Mouse (Mus musculus) intestine, embryonic 14.5 days (tissue): Measurements from ENCODE around the gene Sypl. TPM values are rescaled to one million over a fixed set of nuclear protein-coding genes. Genes with fewer than 3 reads are reported as not detected.

ENCODE experiments used
- ATAC-seq: fragments of 200-750 bp; cut with Nextera tagmentation; replicated peaks from 2 replicates; pipeline ENCODE4 v1.8.0; 2017; ENCODE audit warnings: low read depth, moderate number of reproducible peaks, moderate TSS enrichment, moderate library complexity; ENCODE audit not compliant: low FRiP score, low TSS enrichment
- DNase-seq: peaks from one replicate; pipeline ENCODE4 v3.0.0-alpha.2; 2018; ENCODE audit warnings: low spot score
- H3K27ac ChIP-seq: fragments of 300-500 bp; sonication (generic); 2 replicates; pipeline ENCODE4 v1.5.1; 2014; ENCODE audit warnings: low read depth, mild to moderate bottlenecking, control low read depth
- H3K27me3 ChIP-seq: fragments of 300-500 bp; sonication (generic); replicated peaks from 2 replicates; pipeline ENCODE4 v1.6.1; 2014; ENCODE audit warnings: low read length, control low read depth; ENCODE audit not compliant: control insufficient read depth, insufficient read depth
- H3K36me3 ChIP-seq: fragments of 300-500 bp; sonication (generic); 2 replicates; pipeline ENCODE4 v1.6.1; 2014; ENCODE audit warnings: low read length, control low read depth; ENCODE audit not compliant: control insufficient read depth, insufficient read depth
- H3K4me1 ChIP-seq: fragments of 300-500 bp; sonication (generic); replicated peaks from 2 replicates; pipeline ENCODE4 v1.6.1; 2014; ENCODE audit warnings: low read length, control low read depth, mixed read lengths; ENCODE audit not compliant: control insufficient read depth, insufficient read depth
- H3K4me2 ChIP-seq: fragments of 300-500 bp; sonication (generic); 2 replicates; pipeline ENCODE4 v1.6.1; 2014; ENCODE audit warnings: low read length
- H3K4me3 ChIP-seq: fragments of 300-500 bp; sonication (generic); 2 replicates; pipeline ENCODE4 v1.5.1; 2014; ENCODE audit warnings: low read depth, low read length, control low read depth, mixed read lengths
- H3K9ac ChIP-seq: fragments of 300-500 bp; sonication (generic); 2 replicates; pipeline ENCODE4 v1.6.1; 2014; ENCODE audit warnings: mild to moderate bottlenecking, low read length
- H3K9me3 ChIP-seq: fragments of 300-500 bp; sonication (generic); 2 replicates; pipeline ENCODE4 v1.6.1; 2016; ENCODE audit warnings: low read length, control low read depth; ENCODE audit not compliant: control insufficient read depth
- WGBS: fragments of 180-500 bp; shearing (Covaris S2); extraction: QIAGEN DNeasy Blood & Tissue Kit; methylation state at CpG from one replicate; pipeline ENCODE4 v1.1.7; 2014; 5-methylcytosine and 5-hydroxymethylcytosine counted together
- polyA plus RNA-seq: library from polyadenylated mRNA; unstranded; fragments of >200 nt; fragmentation: Nextera tagmentation; extraction: Ambion mirVana; gene quantifications from 2 replicates; pipeline ENCODE4 v1.2.1, GENCODE M21; 2014

Gene Sypl
- polyA plus RNA-seq, 1 experiment from 2014 or later: 129 TPM

- H3K27ac ChIP-seq: no peak overlapping the region
- no peaks in the 10 kb centered on the region for H3K27me3 ChIP-seq
- ATAC-seq (peak; percentile 59; the same call in 1 of the 2 replicates), DNase-seq (peak; percentile 49)
- H3K36me3 ChIP-seq: no peaks in the 10 kb centered on the region
- H3K4me3 ChIP-seq: no peak overlapping the region
- no peak overlapping the region for H3K4me2 ChIP-seq
- peaks cover 6% of the 10 kb centered on the region for H3K4me1 ChIP-seq
- H3K9me3 ChIP-seq: no peaks in the 10 kb centered on the region
- 76% methylated on average over 11 of the region's 11 CpGs for WGBS
- H3K9ac ChIP-seq: no peak overlapping the region
Measured at GRCm38 (mm10) chr12:32929831-32930513, 23.7 kb upstream of the Sypl start.

GRCm38 (mm10) chr12:32930566-32930965 is 23.1 kb upstream of the Sypl start:
- no peak overlapping the region for H3K4me2 ChIP-seq
- 80% methylated on average over 7 of the region's 7 CpGs for WGBS
- no peaks in the 10 kb centered on the region for H3K36me3 ChIP-seq
- DNase-seq (peak; percentile 43), ATAC-seq (no peak)
- no peak overlapping the region for H3K4me3 ChIP-seq
- no peak overlapping the region for H3K9ac ChIP-seq
- H3K27me3 ChIP-seq: no peaks in the 10 kb centered on the region
- peaks cover 6% of the 10 kb centered on the region for H3K4me1 ChIP-seq
- H3K27ac ChIP-seq: no peak overlapping the region
- H3K9me3 ChIP-seq: no peaks in the 10 kb centered on the region

DNA sequence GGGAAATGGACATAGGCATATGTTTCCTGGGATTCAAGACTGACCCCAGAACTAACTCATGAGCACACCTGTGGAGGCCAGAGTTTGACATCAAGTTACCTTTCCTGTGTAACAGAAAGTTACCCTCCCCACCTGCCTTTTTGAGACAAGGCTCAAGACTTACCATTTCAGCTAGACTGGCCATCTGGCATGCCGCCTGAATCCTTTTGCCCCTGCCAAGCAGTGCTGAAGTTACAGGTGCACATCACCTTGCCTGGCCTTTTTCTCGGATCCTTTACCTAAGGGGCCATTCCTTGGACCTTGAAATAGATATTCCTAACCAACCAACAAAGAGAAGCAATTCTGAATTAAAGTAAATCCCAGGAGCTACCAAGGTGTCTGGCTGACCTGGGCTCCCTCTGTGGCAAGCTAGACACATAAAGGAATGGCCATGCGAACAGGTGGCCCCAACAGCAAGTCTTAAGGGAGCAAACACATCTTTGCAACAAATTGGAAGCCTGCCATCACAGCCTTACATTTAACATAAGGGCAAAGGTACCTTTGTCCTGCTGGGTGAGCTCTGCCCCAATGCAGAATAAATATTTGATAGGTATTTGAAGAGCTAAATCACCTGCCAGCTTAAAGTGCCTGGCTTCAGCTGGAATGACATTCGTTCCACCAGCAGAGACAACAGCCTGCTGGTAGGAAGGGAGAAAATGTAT is 17.3 kb upstream of the Sypl start:
- Histone ChIP-seq H3K27me3 (no peaks in the 10 kb centered on the region), H3K4me1 (no peaks in the 10 kb centered on the region), H3K27ac (no peak overlapping the region), H3K9ac (no peak overlapping the region), H3K4me3 (no peak overlapping the region), H3K36me3 (no peaks in the 10 kb centered on the region), H3K4me2 (no peak overlapping the region), H3K9me3 (no peaks in the 10 kb centered on the region)
- 77% methylated on average over 4 of the region's 4 CpGs for WGBS
- DNase-seq (no peak), ATAC-seq (no peak)

- H3K9ac ChIP-seq: no peak overlapping the region
- DNase-seq: no peak
- WGBS: 85% methylated on average over 4 of the region's 4 CpGs
- H3K27ac ChIP-seq: no peak overlapping the region
- H3K9me3 ChIP-seq: no peaks in the 10 kb centered on the region
- peaks cover 4% of the 10 kb centered on the region; the same call in 1 of the 2 replicates for H3K4me1 ChIP-seq
- H3K4me2 ChIP-seq: no peak overlapping the region
- H3K4me3 ChIP-seq: no peak overlapping the region
- H3K27me3 ChIP-seq: no peaks in the 10 kb centered on the region
- no peak for ATAC-seq
- H3K36me3 ChIP-seq: no peaks in the 10 kb centered on the region
Measured at GRCm38 (mm10) chr12:32941141-32941540, 12.6 kb upstream of the Sypl start.

GRCm38 (mm10) chr12:32943347-32943746 is 10.3 kb upstream of the Sypl start:
- Histone ChIP-seq H3K4me2 (no peak overlapping the region), H3K4me1 (peaks cover 4% of the 10 kb centered on the region; the same call in 1 of the 2 replicates), H3K27ac (0 out of 2 replicates have a peak overlapping the region, but pooled peaks have one; percentile 5), H3K9me3 (no peaks in the 10 kb centered on the region), H3K4me3 (no peak overlapping the region), H3K27me3 (no peaks in the 10 kb centered on the region), H3K36me3 (no peaks in the 10 kb centered on the region), H3K9ac (no peak overlapping the region)
- no peak for ATAC-seq
- 55% methylated on average over 4 of the region's 4 CpGs for WGBS
- no peak for DNase-seq

- ATAC-seq (no peak), DNase-seq (no peak)
- Histone ChIP-seq H3K4me3 (no peak overlapping the region), H3K4me1 (peaks cover 4% of the 10 kb centered on the region; the same call in 1 of the 2 replicates), H3K4me2 (no peak overlapping the region), H3K9ac (no peak overlapping the region), H3K27me3 (no peaks in the 10 kb centered on the region), H3K36me3 (no peaks in the 10 kb centered on the region), H3K27ac (no peak overlapping the region), H3K9me3 (no peaks in the 10 kb centered on the region)
- WGBS: 80% methylated on average over 3 of the region's 3 CpGs
Measured at GRCm38 (mm10) chr12:32943951-32944350, 9.7 kb upstream of the Sypl start.

DNA sequence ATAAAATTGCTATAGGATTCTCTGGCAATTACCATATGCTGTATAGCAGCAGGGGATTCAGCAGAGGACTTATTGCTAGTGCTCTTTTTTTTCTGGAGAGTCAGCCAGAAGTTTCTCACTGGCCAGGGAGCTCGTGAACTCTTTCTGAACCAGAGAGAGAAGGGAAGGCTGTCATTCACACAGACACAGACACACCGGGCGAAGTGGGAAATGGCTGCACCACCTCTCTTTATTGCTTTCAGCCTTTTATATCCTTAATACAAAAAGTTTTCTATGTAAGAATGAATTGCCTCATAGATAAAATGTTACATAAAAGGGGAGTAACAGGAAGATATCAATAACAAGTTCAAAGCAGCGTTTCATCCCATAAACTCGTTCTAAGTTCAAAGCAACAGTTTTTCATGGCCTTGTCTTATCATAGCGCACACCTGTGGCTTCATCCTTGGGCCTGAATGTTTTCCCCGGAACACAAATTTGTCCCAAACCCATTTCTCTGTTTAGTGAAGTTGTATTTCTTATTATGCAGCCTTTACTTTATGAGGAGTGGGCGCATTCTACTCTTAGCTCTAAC is 8.7 kb upstream of the Sypl start:
- DNase-seq (no peak), ATAC-seq (no peak)
- no peak overlapping the region for H3K4me3 ChIP-seq
- no peaks in the 10 kb centered on the region for H3K27me3 ChIP-seq
- 53% methylated on average over 8 of the region's 8 CpGs for WGBS
- no peaks in the 10 kb centered on the region for H3K9me3 ChIP-seq
- peak overlapping the region; percentile 9; the same call in 1 of the 2 replicates for H3K27ac ChIP-seq
- no peak overlapping the region for H3K9ac ChIP-seq
- no peaks in the 10 kb centered on the region for H3K36me3 ChIP-seq
- H3K4me1 ChIP-seq: peaks cover 4% of the 10 kb centered on the region; the same call in 1 of the 2 replicates
- H3K4me2 ChIP-seq: no peak overlapping the region

DNA sequence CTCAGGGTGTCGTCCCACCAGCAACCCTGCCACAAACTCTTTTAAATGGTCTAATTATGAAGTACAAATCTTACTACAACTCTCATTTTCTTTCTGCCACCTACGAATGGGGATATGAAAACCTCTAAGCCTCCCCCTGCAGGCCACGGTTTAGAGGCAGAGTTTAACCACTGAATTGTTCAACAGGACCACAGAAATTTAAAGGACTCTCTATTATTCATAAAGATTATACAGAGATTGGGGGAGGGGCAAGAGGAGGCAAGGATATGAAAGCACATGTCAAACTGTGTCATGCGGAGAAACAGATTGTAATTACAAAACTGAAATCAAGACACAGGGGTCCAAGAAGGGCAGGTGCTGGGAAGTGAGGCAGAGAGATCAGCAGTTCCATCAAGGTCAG is 7.3 kb upstream of the Sypl start:
- Histone ChIP-seq H3K9ac (no peak overlapping the region), H3K36me3 (no peaks in the 10 kb centered on the region), H3K4me2 (no peak overlapping the region), H3K4me1 (peaks cover 4% of the 10 kb centered on the region; the same call in 1 of the 2 replicates), H3K4me3 (no peak overlapping the region), H3K27ac (no peak overlapping the region), H3K27me3 (no peaks in the 10 kb centered on the region), H3K9me3 (no peaks in the 10 kb centered on the region)
- 84% methylated on average over 4 of the region's 4 CpGs for WGBS
- DNase-seq: no peak
- ATAC-seq: no peak
